Mouse (Mus musculus) heart, embryonic 12.5 days (tissue): ENCODE measurements around the gene Mdn1. TPM values are rescaled to one million over a fixed set of nuclear protein-coding genes. Genes with fewer than 3 reads are reported as not detected.

ENCODE experiments used
- ATAC-seq: fragments of 200-750 bp; cut with Nextera tagmentation; 2 replicates; pipeline ENCODE4 v1.8.0; 2017; ENCODE audit warnings: moderate TSS enrichment, moderate library complexity; ENCODE audit not compliant: insufficient number of reproducible peaks, low FRiP score
- H3K27ac ChIP-seq: fragments of 300-500 bp; sonication (generic); 2 replicates; pipeline ENCODE4 v1.5.1; 2016; ENCODE audit warnings: mild to moderate bottlenecking, moderate library complexity; ENCODE audit not compliant: poor library complexity, severe bottlenecking
- H3K27me3 ChIP-seq: fragments of 300-500 bp; sonication (generic); replicated peaks from 2 replicates; pipeline ENCODE4 v1.6.1; 2016; ENCODE audit warnings: mild to moderate bottlenecking, moderate library complexity
- H3K36me3 ChIP-seq: fragments of 300-500 bp; sonication (generic); 2 replicates; pipeline ENCODE4 v1.6.1; 2016; ENCODE audit warnings: mild to moderate bottlenecking, moderate library complexity
- H3K4me1 ChIP-seq: fragments of 300-500 bp; sonication (generic); replicated peaks from 2 replicates; pipeline ENCODE4 v1.6.1; 2016; ENCODE audit warnings: mild to moderate bottlenecking
- H3K4me2 ChIP-seq: fragments of 300-500 bp; sonication (generic); 2 replicates; pipeline ENCODE4 v1.6.1; 2016; ENCODE audit warnings: mild to moderate bottlenecking, moderate library complexity
- H3K4me3 ChIP-seq: fragments of 300-500 bp; sonication (generic); 2 replicates; pipeline ENCODE4 v1.5.1; 2016; ENCODE audit warnings: mild to moderate bottlenecking
- H3K9ac ChIP-seq: fragments of 300-500 bp; sonication (generic); 2 replicates; pipeline ENCODE4 v1.6.1; 2016; ENCODE audit warnings: mild to moderate bottlenecking, moderate library complexity
- H3K9me3 ChIP-seq: fragments of 300-500 bp; sonication (generic); replicated peaks from 2 replicates; pipeline ENCODE4 v1.6.1; 2016; ENCODE audit warnings: mild to moderate bottlenecking, moderate library complexity
- WGBS: fragments of 180-500 bp; shearing (Covaris S2); methylation state at CpG from one replicate; pipeline ENCODE4 v1.1.7; 2016; 5-methylcytosine and 5-hydroxymethylcytosine counted together
- polyA plus RNA-seq: library from polyadenylated mRNA; unstranded; fragments of >200 nt; fragmentation: Nextera tagmentation; extraction: Ambion mirVana; gene quantifications from 2 replicates; pipeline ENCODE4 v1.2.1, GENCODE M21; 2016

Gene Mdn1
- polyA plus RNA-seq, 1 experiment from 2014 or later: 10.7 TPM

DNA sequence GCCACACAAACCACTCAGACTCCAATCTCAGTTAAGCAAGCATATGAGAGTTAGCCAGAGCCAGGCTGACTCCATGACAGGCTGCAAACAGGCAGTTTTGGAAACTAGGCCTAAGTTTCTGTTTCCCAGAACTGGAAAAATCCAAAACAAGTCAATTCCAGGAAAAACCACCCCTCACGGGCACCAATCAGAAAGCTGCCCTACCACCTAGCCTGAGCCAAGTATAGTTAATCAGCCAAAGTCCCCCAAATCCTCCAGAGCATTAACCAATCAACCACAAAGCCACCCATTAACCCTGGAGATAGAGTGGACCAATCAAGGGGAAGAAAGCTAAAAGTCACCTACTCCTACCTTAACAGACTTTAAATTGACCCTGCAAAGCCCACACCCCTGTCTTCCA lies 130.2 kb downstream of the Mdn1 start:
- no peak for ATAC-seq
- WGBS: 88% methylated on average over 1 of the region's 1 CpGs
- H3K4me2 ChIP-seq: no peak overlapping the region
- H3K27ac ChIP-seq: no peak overlapping the region
- H3K27me3 ChIP-seq: no peaks in the 10 kb centered on the region
- H3K36me3 ChIP-seq: no peaks in the 10 kb centered on the region
- no peak overlapping the region for H3K4me3 ChIP-seq
- H3K9ac ChIP-seq: no peak overlapping the region
- H3K4me1 ChIP-seq: no peaks in the 10 kb centered on the region
- 0 out of 2 replicates have a peak, but pooled peaks cover 3% of the 10 kb centered on the region for H3K9me3 ChIP-seq

DNA sequence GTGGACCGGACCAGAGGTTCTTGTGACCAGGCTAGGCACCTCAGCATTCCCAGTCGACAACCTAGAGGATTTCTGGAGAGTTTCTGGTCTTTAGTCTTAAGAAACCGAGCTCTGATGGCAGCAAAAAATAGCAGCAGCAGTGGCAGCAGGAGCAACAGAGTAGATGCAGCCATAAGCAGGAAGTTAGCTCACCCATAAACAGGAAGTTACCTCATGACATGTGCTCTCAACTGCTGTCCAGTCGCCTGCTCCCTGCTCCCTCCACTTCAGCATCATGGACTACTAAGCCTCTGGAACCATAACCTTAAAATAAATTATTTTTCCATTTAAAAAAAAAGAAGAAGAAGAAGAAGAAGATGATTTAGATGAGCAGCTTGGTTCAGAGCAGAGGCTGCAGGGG lies 132.1 kb downstream of the Mdn1 start:
- 69% methylated on average over 4 of the region's 4 CpGs for WGBS
- Histone ChIP-seq H3K9me3 (0 out of 2 replicates have a peak, but pooled peaks cover 3% of the 10 kb centered on the region), H3K27ac (no peak overlapping the region), H3K36me3 (no peaks in the 10 kb centered on the region), H3K27me3 (no peaks in the 10 kb centered on the region), H3K9ac (no peak overlapping the region), H3K4me2 (no peak overlapping the region), H3K4me1 (no peaks in the 10 kb centered on the region), H3K4me3 (no peak overlapping the region)
- ATAC-seq: no peak

DNA sequence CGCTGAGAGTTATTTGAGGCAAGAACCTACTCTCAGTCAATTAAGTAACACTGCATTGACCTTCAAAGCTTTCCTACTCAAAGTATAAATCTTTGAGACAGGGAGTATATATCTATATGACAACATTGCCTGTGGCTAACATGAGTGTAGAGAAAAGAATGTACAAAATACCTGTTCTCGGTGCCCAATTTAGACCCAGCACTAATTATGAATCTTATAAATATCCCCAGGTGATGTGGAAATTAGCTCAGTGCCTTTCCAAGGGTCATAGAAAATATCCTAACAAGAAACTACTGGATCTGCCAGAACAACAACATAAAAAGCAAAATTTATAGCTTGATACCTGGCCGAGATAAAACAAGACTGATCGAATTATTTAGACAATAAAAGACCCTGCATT lies 142.1 kb downstream of the Mdn1 start:
- Histone ChIP-seq H3K9me3 (no peaks in the 10 kb centered on the region), H3K4me3 (no peak overlapping the region), H3K4me2 (no peak overlapping the region), H3K9ac (no peak overlapping the region), H3K4me1 (peaks cover 6% of the 10 kb centered on the region), H3K27me3 (no peaks in the 10 kb centered on the region), H3K27ac (no peak overlapping the region), H3K36me3 (peaks cover 6% of the 10 kb centered on the region)
- no peak for ATAC-seq
- 94% methylated on average over 4 of the region's 4 CpGs for WGBS

DNA sequence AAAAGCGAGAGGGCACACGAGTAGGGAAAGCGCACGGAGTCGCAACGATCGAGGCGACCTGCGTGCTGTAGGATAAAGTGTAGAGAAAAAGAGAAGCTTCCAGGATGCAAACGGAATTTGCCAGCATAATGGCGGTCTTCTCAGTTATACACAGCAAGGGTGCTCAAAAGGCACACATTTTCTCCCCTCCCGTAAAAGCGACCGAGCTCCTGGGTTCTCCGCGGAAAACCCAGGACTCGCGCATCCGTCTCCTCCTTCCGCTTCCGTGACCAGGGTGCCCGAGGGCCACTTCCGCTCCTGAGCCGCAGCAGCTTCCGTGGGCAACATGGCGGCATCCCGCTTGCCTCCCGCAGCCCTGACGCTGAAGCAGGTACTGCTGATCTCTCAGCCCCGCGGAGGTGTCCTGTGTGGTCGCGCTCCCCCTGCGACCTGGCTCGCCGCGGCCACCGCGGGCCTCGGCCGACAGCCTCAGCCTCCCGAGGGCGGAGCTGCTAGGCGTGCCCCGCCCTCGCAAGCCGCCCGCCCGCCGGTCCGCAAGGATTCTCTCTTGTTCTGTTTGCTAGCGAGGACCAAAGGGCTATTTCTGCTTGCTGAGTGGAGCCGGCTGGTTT lies 143.2 kb downstream of the Mdn1 start, which contains the start of gene Lyrm2:
TSS of gene Lyrm2 (plus strand) at position 288 of the 611 bp plus-strand sequence.
- Histone ChIP-seq H3K4me3 (peak within 1 kb of the TSS; percentile 58), H3K9ac (peak within 1 kb of the TSS; percentile 72), H3K36me3 (peaks cover 6% of the 10 kb centered on the region), H3K27me3 (no peaks in the 10 kb centered on the region), H3K27ac (peak within 1 kb of the TSS; percentile 96), H3K4me2 (peak within 1 kb of the TSS; percentile 74), H3K9me3 (no peaks in the 10 kb centered on the region), H3K4me1 (peaks cover 6% of the 10 kb centered on the region)
- ATAC-seq: peak; percentile 92
- WGBS: 2% methylated on average over 53 of the region's 53 CpGs

DNA sequence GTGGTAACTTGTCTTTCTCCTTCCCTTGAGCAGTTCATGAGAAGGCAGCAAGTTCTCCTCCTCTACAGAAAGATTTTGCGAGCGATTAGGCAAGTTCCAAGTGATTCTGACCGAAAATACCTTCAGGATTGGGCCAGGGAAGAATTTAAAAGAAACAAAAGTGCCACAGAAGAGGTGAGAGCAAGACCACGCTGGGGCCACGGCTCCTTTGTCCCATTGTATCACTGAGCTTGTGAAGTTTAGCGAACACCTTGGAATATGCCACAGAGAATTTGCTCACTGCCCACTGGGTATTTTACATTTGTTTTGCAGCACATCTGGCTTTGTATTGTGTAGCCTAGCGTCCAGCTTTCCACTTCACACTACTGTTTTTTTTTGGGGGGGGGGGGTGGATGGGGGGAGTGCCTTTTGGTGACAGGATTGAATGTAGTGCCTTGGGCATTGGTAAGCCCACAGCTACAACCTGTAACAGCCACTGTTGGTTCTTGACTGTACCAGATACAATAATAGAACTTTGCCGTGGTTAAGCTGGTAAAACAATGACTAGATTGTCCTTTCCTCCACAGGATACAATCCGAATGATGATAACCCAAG lies 143.8 kb downstream of the Mdn1 start:
- Histone ChIP-seq H3K4me3 (peak overlapping the region; percentile 58), H3K36me3 (peaks cover 8% of the 10 kb centered on the region), H3K4me2 (peak overlapping the region; percentile 74), H3K9me3 (no peaks in the 10 kb centered on the region), H3K4me1 (peaks cover 6% of the 10 kb centered on the region), H3K27ac (peak overlapping the region; percentile 96), H3K9ac (peak overlapping the region; percentile 72), H3K27me3 (no peaks in the 10 kb centered on the region)
- WGBS: 11% methylated on average over 9 of the region's 9 CpGs
- ATAC-seq: peak; percentile 46; the same call in 1 of the 2 replicates

DNA sequence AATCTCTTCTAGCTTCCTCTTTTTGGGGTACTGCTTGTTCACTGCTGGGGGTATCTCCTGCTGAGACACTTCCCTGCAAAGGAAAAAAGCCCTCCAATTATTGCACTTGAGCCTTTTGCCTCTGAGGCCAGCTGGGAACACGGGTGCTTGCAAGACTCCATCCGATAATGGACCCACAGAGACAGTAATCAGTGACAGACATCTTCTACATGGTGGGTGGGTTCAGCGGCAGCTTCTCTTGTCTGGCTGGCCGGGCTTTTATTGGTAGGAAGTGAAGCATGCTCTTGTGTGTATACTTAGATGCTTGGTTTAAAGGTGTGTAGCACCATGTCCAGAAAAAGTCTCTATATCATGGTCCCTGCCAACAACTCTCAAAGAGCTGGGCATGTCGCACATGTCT lies 160.6 kb downstream of the Mdn1 start:
- Histone ChIP-seq H3K4me3 (no peak overlapping the region), H3K27ac (no peak overlapping the region), H3K4me2 (no peak overlapping the region), H3K4me1 (no peaks in the 10 kb centered on the region), H3K27me3 (no peaks in the 10 kb centered on the region; the same call in 1 of the 2 replicates), H3K9ac (no peak overlapping the region), H3K36me3 (0 out of 2 replicates have a peak, but pooled peaks cover 3% of the 10 kb centered on the region), H3K9me3 (no peaks in the 10 kb centered on the region)
- 70% methylated on average over 5 of the region's 5 CpGs for WGBS
- ATAC-seq: no peak

DNA sequence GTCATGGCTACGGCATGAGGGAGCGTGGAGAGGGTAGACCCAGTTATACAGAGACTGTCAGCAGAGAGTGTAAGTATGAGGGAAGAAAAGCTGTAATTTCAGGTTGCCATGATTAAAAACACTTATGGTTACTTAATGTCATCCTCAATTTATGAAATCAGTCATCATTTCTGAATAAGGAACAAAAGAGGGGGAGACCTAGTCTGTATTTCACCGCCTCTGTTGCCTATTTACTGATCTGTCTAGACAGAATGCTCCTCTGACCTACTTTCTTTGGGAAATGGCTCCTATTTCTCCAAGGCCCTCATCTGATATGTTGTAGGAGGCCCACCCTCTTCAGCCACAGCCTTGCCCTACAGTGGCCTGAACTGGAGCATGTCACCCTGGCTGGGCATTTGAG lies 163.8 kb downstream of the Mdn1 start:
- Histone ChIP-seq H3K27ac (no peak overlapping the region), H3K9ac (no peak overlapping the region), H3K4me2 (no peak overlapping the region), H3K4me1 (no peaks in the 10 kb centered on the region), H3K4me3 (no peak overlapping the region), H3K27me3 (no peaks in the 10 kb centered on the region; the same call in 1 of the 2 replicates), H3K9me3 (no peaks in the 10 kb centered on the region), H3K36me3 (0 out of 2 replicates have a peak, but pooled peaks cover 3% of the 10 kb centered on the region)
- ATAC-seq: no peak
- 93% methylated on average over 3 of the region's 3 CpGs for whole genome bisulfite sequencing

DNA sequence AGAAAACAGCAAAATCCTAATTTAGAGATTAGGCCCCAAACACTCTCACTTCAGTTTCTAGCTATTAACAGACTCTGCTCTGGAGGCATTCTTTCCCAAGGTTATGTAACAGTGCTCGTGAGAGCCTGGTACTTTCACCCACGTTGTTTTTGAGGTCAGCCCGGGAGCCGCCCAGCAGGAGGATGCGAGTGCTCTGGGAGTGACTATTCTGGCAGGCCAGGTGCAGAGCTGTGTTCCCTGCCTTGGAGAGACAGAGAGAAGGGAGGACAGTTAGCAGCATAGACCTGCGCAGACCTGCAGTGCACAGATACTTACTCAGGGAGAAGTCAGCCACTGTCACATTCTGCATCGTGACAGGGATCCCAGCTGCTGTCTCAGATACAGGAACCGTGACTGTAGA lies 167.3 kb downstream of the Mdn1 start:
- H3K27me3 ChIP-seq: no peaks in the 10 kb centered on the region
- 71% methylated on average over 8 of the region's 8 CpGs for WGBS
- ATAC-seq: no peak
- H3K36me3 ChIP-seq: no peaks in the 10 kb centered on the region
- H3K4me3 ChIP-seq: no peak overlapping the region
- H3K4me1 ChIP-seq: peaks cover 21% of the 10 kb centered on the region
- H3K9me3 ChIP-seq: no peaks in the 10 kb centered on the region
- H3K27ac ChIP-seq: no peak overlapping the region
- H3K4me2 ChIP-seq: no peak overlapping the region
- H3K9ac ChIP-seq: no peak overlapping the region

Other genes with a start within 250 kb of the Mdn1 start
- gene Gja10, start 54.4 kb upstream of the Mdn1 start, polyA plus RNA-seq: not detected in 2 replicates
- gene Casp8ap2, start 41.7 kb upstream of the Mdn1 start, polyA plus RNA-seq: 31.5 and 39.5 TPM in 2 replicates
- gene Lyrm2, start 143.1 kb downstream of the Mdn1 start, polyA plus RNA-seq: 138 and 139 TPM in 2 replicates